Mouse (Mus musculus) frontal cortex, postnatal 10 days (tissue): ENCODE data around the gene Gm17079.
"Not testable (repeated sequence)": the region's sequence is repeated elsewhere in the genome, so short reads cannot be mapped to it uniquely, and the experiment has no call there.

Experiments used
- DNase-seq, 2 experiments: peaks; one replicate each; pipeline ENCODE4 v3.0.0; 2022; ENCODE audit warnings: low spot score in 2 of 2, mixed read lengths in 1 of 2

Gm17079 gene

GRCm38 (mm10) chr14:51695368-51695767, at the start of gene Gm17079:
Gene Gm17079, minus strand, starts transcription at chr14:51695468.
- DNase-seq = not testable (repeated sequence)

GRCm38 (mm10) chr14:51740347-51741170, 45.3 kb upstream of the Gm17079 start:
- DNase-seq = no peak

- no peak for DNase-seq
These were observed 44.1 kb upstream of the Gm17079 start for GRCm38 (mm10) chr14:51739150-51739993.

GRCm38 (mm10) chr14:51738411-51739149, 43.3 kb upstream of the Gm17079 start:
- peak; percentile 21 to 22 for DNase-seq

GRCm38 (mm10) chr14:51737967-51738366, 42.7 kb upstream of the Gm17079 start:
- no peak for DNase-seq

- DNase-seq = no peak
These were observed 21.8 kb upstream of the Gm17079 start, which contains the start of gene Gm5800 for GRCm38 (mm10) chr14:51717083-51717482. Gene Gm5800, minus strand, starts transcription at chr14:51717183.

- DNase-seq = no peak
These were observed 18.0 kb downstream of the Gm17079 start for GRCm38 (mm10) chr14:51677269-51677668.
